Mouse (Mus musculus) kidney, adult 2 months (tissue): Measurements from ENCODE around the gene Gadd45g. TPM values are rescaled to one million over a fixed set of nuclear protein-coding genes. Genes with fewer than 3 reads are reported as not detected.

Experiments
- DNase-seq: peaks from one replicate; pipeline ENCODE4 v3.0.0; 2021
- H3K27ac ChIP-seq: fragments of 200-500 bp; 2 replicates; pipeline ENCODE4 v1.5.1; 2012; ENCODE audit warnings: low read depth, low read length, control low read depth, inconsistent platforms; ENCODE audit not compliant: insufficient read depth
- H3K27me3 ChIP-seq: fragments of 200-500 bp; replicated peaks from 2 replicates; pipeline ENCODE4 v1.6.1; 2012; ENCODE audit warnings: mild to moderate bottlenecking, moderate library complexity, low read length, inconsistent platforms; ENCODE audit not compliant: control insufficient read depth, insufficient read depth
- H3K36me3 ChIP-seq: fragments of 200-500 bp; 2 replicates; pipeline ENCODE4 v1.6.1; 2012; ENCODE audit warnings: mild to moderate bottlenecking, moderate library complexity, low read length, inconsistent platforms; ENCODE audit not compliant: control insufficient read depth, insufficient read depth
- H3K4me1 ChIP-seq: fragments of 200-500 bp; 2 replicates; pipeline ENCODE4 v1.6.1; 2011; ENCODE audit warnings: low read length; ENCODE audit not compliant: control insufficient read depth, insufficient read depth
- H3K4me3 ChIP-seq: fragments of 200-500 bp; 2 replicates; pipeline ENCODE4 v1.5.1; 2011; ENCODE audit warnings: mild to moderate bottlenecking, low read depth, low read length, control low read depth; ENCODE audit not compliant: insufficient read depth
- CTCF ChIP-seq: fragments of 200-500 bp; conservative IDR thresholded peaks from 2 replicates; pipeline ENCODE4 v1.5.1; 2011; ENCODE audit warnings: low read depth, mild to moderate bottlenecking, control low read depth, low read length, moderate library complexity, mixed read lengths; ENCODE audit not compliant: insufficient read depth, insufficient read length
- POLR2A ChIP-seq: fragments of 200-500 bp; IDR thresholded peaks from one replicate; pipeline ENCODE4 v1.6.1; 2011; ENCODE audit warnings: low read depth, low read length, control low read depth
- WGBS: fragments of 180-500 bp; shearing (Covaris S2); methylation state at CpG from one replicate; pipeline ENCODE4 v1.1.7; 2018; 5-methylcytosine and 5-hydroxymethylcytosine counted together
- polyA plus RNA-seq: library from polyadenylated mRNA; depleted of rRNA; stranded (reverse); fragments of >200 nt; gene quantifications from 2 replicates; pipeline ENCODE4 v1.2.3, GENCODE M21; 2012

The Gadd45g gene
- polyA plus RNA-seq, 1 experiment: 57.2 TPM

- no peak for DNase-seq
- H3K27me3 ChIP-seq: no peaks in the 10 kb centered on the region
- WGBS: 58% methylated on average over 12 of the region's 12 CpGs
- no peaks in the 10 kb centered on the region for H3K36me3 ChIP-seq
- no peak overlapping the region for H3K4me3 ChIP-seq
- H3K27ac ChIP-seq: no peak overlapping the region
- H3K4me1 ChIP-seq: no peaks in the 10 kb centered on the region
- TF ChIP-seq POLR2A (no peak), CTCF (no peak)
These were observed 38.3 kb upstream of the Gadd45g start for GRCm38 (mm10) chr13:51808141-51808540.

- Histone ChIP-seq H3K36me3 (no peaks in the 10 kb centered on the region), H3K27me3 (no peaks in the 10 kb centered on the region), H3K4me1 (no peaks in the 10 kb centered on the region; the same call in 1 of the 2 replicates), H3K27ac (no peak overlapping the region), H3K4me3 (no peak overlapping the region)
- DNase-seq: peak; percentile 48
- TF ChIP-seq CTCF: no peak
- no peak for TF ChIP-seq POLR2A
- WGBS: 62% methylated on average over 10 of the region's 10 CpGs
These were observed 32.6 kb upstream of the Gadd45g start for GRCm38 (mm10) chr13:51813621-51814615.

- TF ChIP-seq CTCF (no peak), POLR2A (no peak)
- H3K27ac ChIP-seq: no peak overlapping the region
- WGBS: 93% methylated on average over 6 of the region's 6 CpGs
- H3K4me1 ChIP-seq: no peaks in the 10 kb centered on the region; the same call in 1 of the 2 replicates
- H3K4me3 ChIP-seq: no peak overlapping the region
- no peaks in the 10 kb centered on the region for H3K27me3 ChIP-seq
- no peak for DNase-seq
- H3K36me3 ChIP-seq: no peaks in the 10 kb centered on the region
These were observed 31.8 kb upstream of the Gadd45g start for GRCm38 (mm10) chr13:51814646-51815045.

GRCm38 (mm10) chr13:51815865-51816504 lies 30.5 kb upstream of the Gadd45g start:
- DNase-seq: peak; percentile 54
- Histone ChIP-seq H3K27ac (no peak overlapping the region), H3K4me1 (no peaks in the 10 kb centered on the region; the same call in 1 of the 2 replicates), H3K4me3 (no peak overlapping the region), H3K27me3 (no peaks in the 10 kb centered on the region), H3K36me3 (no peaks in the 10 kb centered on the region)
- peak; percentile 48; the same call in 1 of the 2 replicates for TF ChIP-seq CTCF
- TF ChIP-seq POLR2A: no peak
- 72% methylated on average over 9 of the region's 9 CpGs for WGBS

GRCm38 (mm10) chr13:51816559-51817041 lies 29.9 kb upstream of the Gadd45g start:
- Histone ChIP-seq H3K27ac (no peak overlapping the region), H3K4me1 (peaks cover under 1% of the 10 kb centered on the region; the same call in 1 of the 2 replicates), H3K36me3 (no peaks in the 10 kb centered on the region), H3K4me3 (no peak overlapping the region), H3K27me3 (no peaks in the 10 kb centered on the region)
- no peak for DNase-seq
- TF ChIP-seq POLR2A: no peak
- no peak for TF ChIP-seq CTCF
- 83% methylated on average over 5 of the region's 5 CpGs for WGBS

- Histone ChIP-seq H3K4me3 (no peak overlapping the region), H3K36me3 (no peaks in the 10 kb centered on the region), H3K4me1 (peaks cover 9% of the 10 kb centered on the region; the same call in 1 of the 2 replicates), H3K27ac (peak overlapping the region; percentile 40), H3K27me3 (no peaks in the 10 kb centered on the region)
- TF ChIP-seq CTCF (no peak), POLR2A (no peak)
- DNase-seq: peak; percentile 90
- 31% methylated on average over 6 of the region's 6 CpGs for WGBS
These were observed 28.1 kb upstream of the Gadd45g start for GRCm38 (mm10) chr13:51818170-51818943.

DNA sequence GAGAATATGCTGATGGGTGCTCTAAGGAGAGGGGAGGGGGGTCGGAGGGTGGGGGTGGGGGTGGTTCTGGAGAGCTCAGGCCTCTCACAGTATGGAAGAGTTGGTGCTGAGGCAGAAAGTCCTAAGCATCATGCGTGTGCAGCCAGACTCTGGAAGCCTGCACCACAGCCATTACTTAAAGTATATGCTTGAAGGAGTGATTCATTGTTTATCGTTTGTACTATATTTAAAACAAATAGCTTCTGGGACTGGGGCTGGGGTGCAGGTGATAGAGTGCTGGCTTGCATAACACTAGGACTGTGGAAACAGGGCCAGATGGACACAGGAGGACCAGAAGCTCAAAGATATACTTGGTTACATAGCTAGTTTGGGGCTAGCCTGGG lies 27.5 kb upstream of the Gadd45g start:
- peaks cover 9% of the 10 kb centered on the region; the same call in 1 of the 2 replicates for H3K4me1 ChIP-seq
- no peaks in the 10 kb centered on the region for H3K27me3 ChIP-seq
- H3K27ac ChIP-seq: peak overlapping the region; percentile 56; the same call in 1 of the 2 replicates
- no peak overlapping the region for H3K4me3 ChIP-seq
- WGBS: 42% methylated on average over 3 of the region's 3 CpGs
- TF ChIP-seq POLR2A: no peak
- TF ChIP-seq CTCF: no peak
- DNase-seq: no peak
- H3K36me3 ChIP-seq: no peaks in the 10 kb centered on the region
